8 mouse cellular contexts compared by ENCODE assay signal in genomic region chr7:96209783-96210524, GRCm38 (mm10). TPM values are rescaled to one million over a fixed set of nuclear protein-coding genes. Genes with fewer than 3 reads are reported as not detected.
DNase-seq lines count a peak whose midpoint lies in the region; ATAC-seq lines count a peak whose summit lies in the region.

No protein-coding gene starts in this region.

- H3K9ac ChIP-seq in lung, embryonic 15.5 days = peak overlapping the region; percentile 70

- no peaks in the 10 kb centered on the region for H3K36me3 ChIP-seq in embryonic facial prominence, embryonic 10.5 days (replicated peaks)
- H3K36me3 ChIP-seq in lung, embryonic 15.5 days = no peaks in the 10 kb centered on the region

- no peaks in the 10 kb centered on the region for H3K9me3 ChIP-seq in embryonic facial prominence, embryonic 10.5 days
- no peaks in the 10 kb centered on the region for H3K9me3 ChIP-seq in lung, embryonic 15.5 days

- H3K27me3 ChIP-seq in embryonic facial prominence, embryonic 10.5 days (replicated peaks; ENCODE audit: low read depth, poor library complexity, severe bottlenecking) = peaks cover 51% of the 10 kb centered on the region
- peaks cover 25% of the 10 kb centered on the region for H3K27me3 ChIP-seq in lung, embryonic 15.5 days

- WGBS in embryonic facial prominence, embryonic 10.5 days = under 1% methylated on average over 71 of the region's 75 CpGs
- under 1% methylated on average over 59 of the region's 75 CpGs for WGBS in lung, embryonic 15.5 days

- DNase-seq in thymus, postnatal 4 days = peak; percentile 22
- no peak for DNase-seq in thymus, postnatal 10 days (ENCODE audit: low spot score in 2 of 2)
- DNase-seq in embryonic facial prominence, embryonic 10.5 days (ENCODE audit: low spot score) = peak; percentile 79
- peak; percentile 24 to 57 for DNase-seq in heart, postnatal 10 days
- DNase-seq in layer of hippocampus, adult 18-20 months (ENCODE audit: low spot score in 2 of 2) = peak; percentile 56 to 66
- DNase-seq in right cerebral cortex, postnatal 10 days (ENCODE audit: low spot score in 2 of 2) = peak; percentile 78 to 83
- DNase-seq in spleen, postnatal 36 days (ENCODE audit: low spot score in 2 of 2) = no peak

- peak overlapping the region; percentile 95 for H3K27ac ChIP-seq in embryonic facial prominence, embryonic 10.5 days (replicated peaks)
- H3K27ac ChIP-seq in lung, embryonic 15.5 days = peak overlapping the region; percentile 56

- peak overlapping the region; percentile 87 for H3K4me3 ChIP-seq in embryonic facial prominence, embryonic 10.5 days
- H3K4me3 ChIP-seq in lung, embryonic 15.5 days = peak overlapping the region; percentile 58

- intact Hi-C loops in heart, postnatal 10 days (cut with DNase I) = loop anchor here (2.0 to 10.0 kb wide), 2 partner anchors 145 to 345 kb away; no protein-coding TSS in a partner anchor

- peak overlapping the region; percentile 99 for H3K4me2 ChIP-seq in lung, embryonic 15.5 days

- peak; percentile 71 for ATAC-seq in lung, embryonic 15.5 days (ENCODE audit: borderline replicate concordance, extremely low read depth, low FRiP score, low TSS enrichment)

- peaks cover 46% of the 10 kb centered on the region for H3K4me1 ChIP-seq in embryonic facial prominence, embryonic 10.5 days
- peaks cover 36% of the 10 kb centered on the region for H3K4me1 ChIP-seq in lung, embryonic 15.5 days

RNA-seq across cellular contexts. Expression of gene Tenm4, which starts 38.9 kb away (rescaled TPM):
- polyA plus RNA-seq in embryonic facial prominence, embryonic 10.5 days (2016; fragmentation: Nextera tagmentation; extraction: Ambion mirVana) = 29.3 and 31.5 TPM in 2 replicates
- 1 to 10 TPM; 4.2 to 5.0 TPM for total RNA-seq in heart, postnatal 10 days (2021)
- total RNA-seq in layer of hippocampus, adult 18-20 months (2021) = 100 to 1,000 TPM; 107 to 108 TPM
- polyA plus RNA-seq in lung, embryonic 15.5 days (2015; fragmentation: Nextera tagmentation; extraction: Ambion mirVana) = 20.0 and 22.1 TPM in 2 replicates

Comparison
In these comparisons a context has a peak if more than half of its experiments do, and no peak if none do; other contexts are left out.
1. DNase-seq: peak in thymus, postnatal 4 days (single experiment), embryonic facial prominence, embryonic 10.5 days (single experiment), heart, postnatal 10 days (2 of 2), layer of hippocampus, adult 18-20 months (2 of 2) and right cerebral cortex, postnatal 10 days (2 of 2); none in thymus, postnatal 10 days (0 of 2) and spleen, postnatal 36 days (0 of 2).
2. RNA of gene Tenm4, which starts 38.9 kb away (total RNA-seq): 107 to 108 TPM in layer of hippocampus, adult 18-20 months; 4.2 to 5.0 TPM in heart, postnatal 10 days; every median in the first group is over 10 times any median in the second.